Mouse (Mus musculus) heart, postnatal 25 days (tissue): Measurements from ENCODE around the gene Gm40460. TPM values are rescaled to one million over a fixed set of nuclear protein-coding genes. Genes with fewer than 3 reads are reported as not detected.
A peak's percentile ranks its signal among the peaks of the same experiment; 100 is the strongest.
"Not testable (repeated sequence)": the region's sequence is repeated elsewhere in the genome, so short reads cannot be mapped to it uniquely, and the experiment has no call there.

Experiments
- DNase-seq: peaks from one replicate; pipeline ENCODE4 v3.0.0; 2022; ENCODE audit warnings: low spot score
- intact Hi-C: fragments of 180-260 bp; cut with DNase I; formaldehyde crosslinking; loops from one replicate; pipeline ENCODE4 v1.15.1; 2025
- total RNA-seq, 2 experiments: library from RNA; stranded (reverse); gene quantifications; 2 replicates each; pipeline ENCODE4 v1.2.3; 2021

Gene Gm40460
- not detected for total RNA-seq

- DNase-seq, result no peak
Observed at GRCm38 (mm10) chr7:142240978-142241377, at the start of gene Gm40460. TSS of gene Gm40460 (minus strand) at chr7:142241078.

GRCm38 (mm10) chr7:142285910-142286612, 45.2 kb upstream of the Gm40460 start:
- intact Hi-C loops, result loop anchor here (10.0 kb wide), 1 partner anchor 141 kb away; the partner anchor contains the start of gene Gm45337
- not testable (repeated sequence) for DNase-seq

More at GRCm38 (mm10) chr7:142240978-142241377, at the start of gene Gm40460:
- intact Hi-C loops, result no loop called here

DNA sequence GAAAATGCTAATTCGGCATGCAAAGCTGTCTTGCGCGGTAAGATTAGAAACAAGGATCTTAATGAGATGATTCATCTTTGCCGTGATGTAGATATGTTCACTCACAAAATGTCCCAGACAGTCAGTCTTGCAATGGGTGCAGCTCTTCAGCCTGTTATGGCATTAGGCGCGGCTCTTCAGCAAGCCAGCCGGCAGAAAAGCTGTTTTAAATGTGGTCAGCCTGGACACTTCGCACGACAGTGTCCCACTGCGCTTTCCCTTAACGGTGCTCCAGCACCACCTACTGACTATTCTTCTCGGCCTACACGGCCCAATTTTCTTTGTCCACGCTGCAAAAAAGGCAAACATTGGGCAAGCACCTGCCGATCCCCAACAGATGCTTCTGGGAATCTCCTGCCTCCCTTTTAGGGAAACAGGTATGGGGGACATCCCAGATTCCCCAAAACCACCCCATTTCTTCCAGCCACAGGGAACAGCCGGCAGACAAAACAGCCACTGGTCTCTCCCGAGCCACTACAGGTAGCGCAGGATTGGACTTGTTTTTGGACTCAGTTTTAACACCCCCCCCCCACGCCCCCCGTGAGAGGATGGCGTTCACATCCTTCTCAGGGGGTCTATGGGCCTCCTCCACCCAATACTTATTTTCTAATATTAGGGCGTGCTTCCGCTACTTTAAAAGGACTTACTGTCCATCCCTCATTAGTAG, 44.4 kb upstream of the Gm40460 start:
- no peak for DNase-seq
- intact Hi-C loops, result loop anchor here (10.0 kb wide), 1 partner anchor 140 kb away; the partner anchor contains the start of gene Gm45337

GRCm38 (mm10) chr7:142284615-142285080, 43.8 kb upstream of the Gm40460 start:
- intact Hi-C loops, result loop anchor here (10.0 kb wide), 1 partner anchor 140 kb away; the partner anchor contains the start of gene Gm45337
- DNase-seq, result peak; percentile 66

DNA sequence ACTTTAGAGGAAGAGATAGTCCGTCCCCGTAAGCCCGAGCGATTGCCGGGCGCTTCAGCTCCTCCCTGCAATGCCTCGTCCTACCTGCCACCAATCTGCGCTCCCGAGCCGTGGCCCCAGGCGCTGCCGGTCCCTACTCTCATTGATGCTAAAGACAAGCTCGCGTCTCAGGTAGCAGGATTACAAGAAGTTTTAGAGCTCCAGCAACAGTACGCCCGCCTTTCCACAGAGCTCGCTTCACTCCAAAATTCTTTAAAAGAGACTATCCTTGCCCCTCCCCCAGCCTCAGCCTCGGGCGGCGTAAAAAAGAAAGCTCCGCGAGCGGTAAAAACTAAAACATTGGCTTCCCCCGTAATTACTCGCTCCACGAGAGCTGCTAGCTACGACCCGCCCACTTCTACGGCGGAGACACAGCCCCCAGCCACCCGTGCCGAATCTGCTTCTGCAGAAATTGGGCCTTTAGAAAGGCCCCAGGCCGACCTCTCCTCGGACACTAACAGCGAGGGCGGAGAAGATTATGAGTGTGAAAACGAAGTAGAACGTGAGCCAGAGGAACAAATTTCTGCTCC, 43.2 kb upstream of the Gm40460 start:
- DNase-seq, result peak; percentile 35
- intact Hi-C loops, result loop anchor here (10.0 kb wide), 1 partner anchor 139 kb away; the partner anchor contains the start of gene Gm45337

- not testable (repeated sequence) for DNase-seq
- intact Hi-C loops, result loop anchor here (10.0 kb wide), 1 partner anchor 138 kb away; the partner anchor contains the start of gene Gm45337
Observed at GRCm38 (mm10) chr7:142282847-142283246, 42.0 kb upstream of the Gm40460 start.

GRCm38 (mm10) chr7:142279291-142279690, 38.4 kb upstream of the Gm40460 start:
- DNase-seq, intact Hi-C loops: not testable (repeated sequence)

DNA sequence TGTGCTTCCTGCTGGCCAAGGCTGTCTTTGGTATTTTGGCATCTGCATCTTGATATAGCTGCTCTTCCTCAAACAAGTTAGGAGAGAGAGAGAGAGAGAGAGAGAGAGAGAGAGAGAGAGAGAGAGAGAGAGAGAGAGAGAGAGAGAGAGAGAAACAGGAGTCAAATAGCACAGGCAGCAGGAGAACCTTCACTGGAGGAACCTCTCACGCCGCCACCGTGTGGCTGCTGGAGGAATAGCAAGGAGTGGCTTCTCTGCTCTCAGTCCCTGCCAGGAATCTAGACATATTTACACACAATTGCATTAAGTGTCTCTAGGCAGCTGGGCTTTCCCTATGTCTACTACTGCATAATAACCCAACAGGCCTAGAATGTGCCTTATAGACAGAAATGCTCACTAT, 37.3 kb upstream of the Gm40460 start:
- not testable (repeated sequence) for DNase-seq
- intact Hi-C loops, result loop anchor here (1.0 kb wide), 1 partner anchor 15 kb away; no protein-coding TSS in a partner anchor

- intact Hi-C loops, result not testable (repeated sequence)
Observed at GRCm38 (mm10) chr7:142274263-142274662, 33.4 kb upstream of the Gm40460 start, which contains the start of gene Gm4559. TSS of gene Gm4559 (minus strand) at chr7:142274363.

DNA sequence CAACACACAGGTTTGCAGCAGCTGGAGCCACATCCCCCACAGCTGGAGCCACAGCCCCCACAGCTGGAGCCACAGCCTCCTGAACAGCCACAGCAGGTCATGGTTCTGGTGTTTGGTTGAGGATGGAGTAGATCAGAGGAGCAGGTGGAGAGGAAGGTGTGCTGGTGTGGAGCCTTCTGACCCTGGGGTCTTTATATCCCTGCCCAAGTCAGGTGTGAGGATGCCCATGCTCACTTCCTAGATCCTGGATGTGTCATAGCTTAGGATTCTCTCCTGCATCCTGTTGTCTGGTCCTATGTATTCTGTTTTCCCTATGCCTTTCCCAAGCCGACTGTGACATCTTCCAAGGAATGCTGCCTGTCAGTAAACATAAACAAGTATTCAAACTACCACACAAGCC, 17.4 kb upstream of the Gm40460 start, which contains the start of gene Gm2431:
Gene Gm2431, minus strand, starts transcription at position 101 of the 400 bp plus-strand sequence.
- intact Hi-C loops, DNase-seq: not testable (repeated sequence)

More at GRCm38 (mm10) chr7:142274263-142274662, 33.4 kb upstream of the Gm40460 start, which contains the start of gene Gm4559:
- not testable (repeated sequence) for DNase-seq

GRCm38 (mm10) chr7:142255517-142255916, 14.6 kb upstream of the Gm40460 start:
- DNase-seq, result no peak
- intact Hi-C loops, result no loop called here

- DNase-seq, result no peak
- intact Hi-C loops, result loop anchor here (1.0 to 5.0 kb wide), 2 partner anchors 105 to 178 kb away; no protein-coding TSS in a partner anchor
Observed at GRCm38 (mm10) chr7:142249824-142250223, 8.9 kb upstream of the Gm40460 start.

GRCm38 (mm10) chr7:142231540-142231939, 9.3 kb downstream of the Gm40460 start:
- DNase-seq, result no peak
- intact Hi-C loops, result no loop called here

- DNase-seq, intact Hi-C loops: not testable (repeated sequence)
Observed at GRCm38 (mm10) chr7:142229871-142230270, 11.0 kb downstream of the Gm40460 start, which contains the start of gene Krtap5-5. TSS of gene Krtap5-5 (minus strand) at chr7:142229971.

DNA sequence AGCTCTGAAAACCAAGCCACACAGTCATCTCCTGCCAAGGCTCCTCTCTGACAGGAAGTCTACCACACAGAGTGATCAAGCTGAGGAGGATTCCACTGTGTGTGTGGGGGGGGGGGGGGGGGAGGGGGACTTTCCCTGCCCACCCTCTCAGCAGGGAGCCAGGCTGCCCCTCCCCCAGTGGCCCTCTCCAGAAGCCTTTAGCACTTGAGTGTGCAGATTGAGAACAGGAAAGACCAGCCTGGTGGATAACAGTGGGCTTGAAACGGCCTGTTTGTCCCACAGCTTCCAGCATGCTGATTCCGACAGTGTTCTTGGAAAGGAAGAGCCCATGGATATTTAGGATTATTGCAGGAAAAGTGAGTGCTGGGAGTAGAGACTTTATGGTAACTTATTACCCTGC, 16.4 kb downstream of the Gm40460 start:
- intact Hi-C loops, result no loop called here
- DNase-seq, result no peak

- intact Hi-C loops, DNase-seq: not testable (repeated sequence)
Observed at GRCm38 (mm10) chr7:142212136-142212535, 28.7 kb downstream of the Gm40460 start.

DNA sequence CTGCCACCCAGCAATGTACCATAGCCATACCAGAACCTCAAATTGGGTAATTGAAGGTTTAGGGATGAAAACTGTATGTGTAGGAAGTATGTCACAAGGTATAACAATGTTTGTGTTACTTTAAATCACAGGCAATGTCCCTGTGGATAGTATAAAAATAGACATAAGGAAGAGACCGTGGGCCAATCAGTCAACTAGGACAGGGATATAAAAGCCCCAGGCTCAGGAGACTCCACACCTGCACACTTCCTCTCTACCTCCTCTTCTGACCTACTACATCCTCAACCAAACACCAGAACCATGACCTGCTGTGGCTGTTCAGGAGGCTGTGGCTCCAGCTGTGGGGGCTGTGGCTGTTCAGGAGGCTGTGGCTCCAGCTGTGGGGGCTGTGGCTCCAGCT, 29.3 kb downstream of the Gm40460 start, which contains the start of gene Gm7579:
Gene Gm7579, plus strand, starts transcription at position 301 of the 400 bp plus-strand sequence.
- intact Hi-C loops, result no loop called here
- DNase-seq, result no peak

GRCm38 (mm10) chr7:142206891-142207290, 34.0 kb downstream of the Gm40460 start:
- DNase-seq, intact Hi-C loops: not testable (repeated sequence)

- DNase-seq, result no peak
- intact Hi-C loops, result no loop called here
Observed at GRCm38 (mm10) chr7:142205488-142205887, 35.4 kb downstream of the Gm40460 start.

GRCm38 (mm10) chr7:142201064-142201463, 39.8 kb downstream of the Gm40460 start, which contains the start of gene Krtap5-3:
TSS of gene Krtap5-3 (plus strand) at chr7:142201364.
- intact Hi-C loops, result no loop called here
- no peak for DNase-seq
